Mouse (Mus musculus) MEL (cell line): ENCODE measurements around the gene Dagla. TPM values are rescaled to one million over a fixed set of nuclear protein-coding genes. Genes with fewer than 3 reads are reported as not detected.

Experiments used
- DNase-seq: peaks from one replicate; pipeline ENCODE4 v3.0.0; 2011; ENCODE audit warnings: low read depth, low spot score
- H3K27ac ChIP-seq: 2 replicates; pipeline ENCODE4 v1.5.1; 2012; ENCODE audit warnings: low read depth, mild to moderate bottlenecking, control low read depth, low read length, moderate library complexity; ENCODE audit not compliant: control insufficient read depth
- H3K27me3 ChIP-seq, 2 experiments: fragments of 150-350 bp in 1 of 2; sonication (generic) in 1 of 2; 2 replicates each; pipeline ENCODE4 v1.6.1; 2012; ENCODE audit warnings: low read length in 2 of 2, mild to moderate bottlenecking in 2 of 2, improper control_type of control experiment in 1 of 2, moderate library complexity in 1 of 2; ENCODE audit not compliant: insufficient read depth in 2 of 2, control insufficient read depth in 1 of 2
- H3K36me3 ChIP-seq, 2 experiments: 2 replicates each; pipeline ENCODE4 v1.6.1; 2012 to 2014; ENCODE audit warnings: low read length in 2 of 2, improper control_type of control experiment in 1 of 2, inconsistent platforms in 1 of 2, mild to moderate bottlenecking in 1 of 2; ENCODE audit not compliant: insufficient read depth in 2 of 2, control insufficient read depth in 1 of 2
- H3K4me1 ChIP-seq, 2 experiments: fragments of 150-350 bp in 1 of 2; sonication (generic) in 1 of 2; 2 replicates each; pipeline ENCODE4 v1.6.1; 2012; ENCODE audit warnings: low read length in 2 of 2, improper control_type of control experiment in 1 of 2, mild to moderate bottlenecking in 1 of 2; ENCODE audit not compliant: insufficient read depth in 2 of 2, control insufficient read depth in 1 of 2
- H3K4me3 ChIP-seq, 2 experiments: fragments of 150-350 bp in 1 of 2; sonication (generic) in 1 of 2; 2 replicates each; pipeline ENCODE4 v1.5.1; 2012; ENCODE audit warnings: low read depth in 2 of 2, low read length in 2 of 2, mild to moderate bottlenecking in 2 of 2, moderate library complexity in 2 of 2, control low read depth in 1 of 2, improper control_type of control experiment in 1 of 2; ENCODE audit not compliant: control insufficient read depth in 1 of 2, insufficient read depth in 1 of 2
- H3K79me2 ChIP-seq: 2 replicates; pipeline ENCODE4 v1.6.1; 2012; ENCODE audit warnings: mild to moderate bottlenecking, low read length, moderate library complexity; ENCODE audit not compliant: control insufficient read depth, poor library complexity, insufficient read depth
- H3K9ac ChIP-seq: 2 replicates; pipeline ENCODE4 v1.6.1; 2012; ENCODE audit warnings: low read depth, mild to moderate bottlenecking, control low read depth, low read length, moderate library complexity; ENCODE audit not compliant: control insufficient read depth, poor library complexity, severe bottlenecking
- H3K9me3 ChIP-seq: fragments of 150-350 bp; sonication (generic); replicated peaks from 2 replicates; pipeline ENCODE4 v1.6.1; 2012; ENCODE audit warnings: mild to moderate bottlenecking, low read length, improper control_type of control experiment, moderate library complexity; ENCODE audit not compliant: insufficient read depth
- BHLHE40 ChIP-seq: IDR thresholded peaks from 2 replicates; pipeline ENCODE4 v1.6.1; 2012; ENCODE audit warnings: low read depth, mild to moderate bottlenecking, inconsistent platforms, low read length, improper control_type of control experiment, borderline replicate concordance
- CHD1 ChIP-seq: IDR thresholded peaks from 2 replicates; pipeline ENCODE4 v1.6.1; 2012; ENCODE audit warnings: low read depth, mild to moderate bottlenecking, inconsistent platforms, low read length, improper control_type of control experiment
- CHD2 ChIP-seq: IDR thresholded peaks from 2 replicates; pipeline ENCODE4 v1.6.1; 2011; ENCODE audit warnings: low read length, improper control_type of control experiment
- CTCF ChIP-seq, 3 experiments: IDR thresholded peaks in 2 of 3; conservative IDR thresholded peaks in 1 of 3; 2 replicates each; pipeline ENCODE4 v1.5.1; 2011 to 2012; ENCODE audit warnings: low read length in 3 of 3, low read depth in 2 of 3, mild to moderate bottlenecking in 2 of 3, improper control_type of control experiment in 1 of 3, inconsistent platforms in 1 of 3, mixed read lengths in 1 of 3, moderate library complexity in 1 of 3; ENCODE audit not compliant: control insufficient read depth in 1 of 3, insufficient read depth in 1 of 3, poor library complexity in 1 of 3, severe bottlenecking in 1 of 3
- E2F4 ChIP-seq: IDR thresholded peaks from 2 replicates; pipeline ENCODE4 v1.6.1; 2011; ENCODE audit warnings: low read depth, low read length, improper control_type of control experiment, borderline replicate concordance
- EP300 ChIP-seq, 2 experiments: IDR thresholded peaks; 2 replicates each; pipeline ENCODE4 v1.6.1; 2011; ENCODE audit warnings: improper control_type of control experiment in 2 of 2, low read length in 2 of 2, low read depth in 1 of 2, mild to moderate bottlenecking in 1 of 2
- GABPA ChIP-seq: IDR thresholded peaks from 2 replicates; pipeline ENCODE4 v1.6.1; 2012; ENCODE audit warnings: low read depth, mild to moderate bottlenecking, inconsistent platforms, low read length, improper control_type of control experiment, moderate library complexity
- HCFC1 ChIP-seq: IDR thresholded peaks from 2 replicates; pipeline ENCODE4 v1.6.1; 2012; ENCODE audit warnings: low read depth, mild to moderate bottlenecking, inconsistent platforms, low read length, improper control_type of control experiment, moderate library complexity
- JUND ChIP-seq: IDR thresholded peaks from 2 replicates; pipeline ENCODE4 v1.6.1; 2011; ENCODE audit warnings: low read depth, mild to moderate bottlenecking, improper control_type of control experiment, low read length
- MAFK ChIP-seq: IDR thresholded peaks from 2 replicates; pipeline ENCODE4 v1.6.1; 2011; ENCODE audit warnings: low read depth, mild to moderate bottlenecking, low read length, improper control_type of control experiment, borderline replicate concordance
- MAX ChIP-seq: IDR thresholded peaks from 2 replicates; pipeline ENCODE4 v1.6.1; 2011; ENCODE audit warnings: low read length, improper control_type of control experiment
- MEF2A ChIP-seq: IDR thresholded peaks from 2 replicates; pipeline ENCODE4 v1.6.1; 2014; ENCODE audit warnings: low read depth, mild to moderate bottlenecking, inconsistent platforms, low read length, improper control_type of control experiment; ENCODE audit not compliant: poor library complexity, insufficient replicate concordance, severe bottlenecking; ENCODE audit errors: extremely low read depth
- MXI1 ChIP-seq: IDR thresholded peaks from 2 replicates; pipeline ENCODE4 v1.6.1; 2011; ENCODE audit warnings: mild to moderate bottlenecking, low read depth, low read length, improper control_type of control experiment
- MYB ChIP-seq: IDR thresholded peaks from 2 replicates; pipeline ENCODE4 v1.6.1; 2011; ENCODE audit warnings: mild to moderate bottlenecking, low read depth, low read length, improper control_type of control experiment
- NELFE ChIP-seq: IDR thresholded peaks from 2 replicates; pipeline ENCODE4 v1.6.1; 2011; ENCODE audit warnings: low read depth, low read length, improper control_type of control experiment
- POLR2A ChIP-seq, 2 experiments: IDR thresholded peaks; 2 replicates each; pipeline ENCODE4 v1.6.1; 2011 to 2012; ENCODE audit warnings: low read length in 2 of 2, mild to moderate bottlenecking in 2 of 2, control low read depth in 1 of 2, improper control_type of control experiment in 1 of 2, low read depth in 1 of 2, moderate library complexity in 1 of 2; ENCODE audit not compliant: control insufficient read depth in 1 of 2, insufficient read depth in 1 of 2, poor library complexity in 1 of 2
- POLR2AphosphoS2 ChIP-seq: IDR thresholded peaks from 2 replicates; pipeline ENCODE4 v1.6.1; 2011; ENCODE audit warnings: low read length, improper control_type of control experiment
- POLR2AphosphoS5 ChIP-seq: IDR thresholded peaks from 2 replicates; pipeline ENCODE4 v1.6.1; 2012; ENCODE audit warnings: low read depth, borderline replicate concordance, mild to moderate bottlenecking, inconsistent platforms, low read length, moderate library complexity, mixed read lengths
- RAD21 ChIP-seq: IDR thresholded peaks from 2 replicates; pipeline ENCODE4 v1.6.1; 2011; ENCODE audit warnings: mild to moderate bottlenecking, low read depth, low read length, improper control_type of control experiment
- SIN3A ChIP-seq: IDR thresholded peaks from 2 replicates; pipeline ENCODE4 v1.6.1; 2012; ENCODE audit warnings: low read length, improper control_type of control experiment, inconsistent platforms
- SMC3 ChIP-seq: IDR thresholded peaks from 2 replicates; pipeline ENCODE4 v1.6.1; 2011; ENCODE audit warnings: low read depth, low read length, improper control_type of control experiment
- TCF12 ChIP-seq: IDR thresholded peaks from 2 replicates; pipeline ENCODE4 v1.6.1; 2014; ENCODE audit warnings: low read depth, mild to moderate bottlenecking, inconsistent platforms, low read length, improper control_type of control experiment, moderate library complexity
- USF1 ChIP-seq: IDR thresholded peaks from 2 replicates; pipeline ENCODE4 v1.6.1; 2014; ENCODE audit warnings: low read depth, mild to moderate bottlenecking, inconsistent platforms, low read length, improper control_type of control experiment, moderate library complexity
- ZC3H11A ChIP-seq: IDR thresholded peaks from 2 replicates; pipeline ENCODE4 v1.6.1; 2012; ENCODE audit warnings: low read depth, mild to moderate bottlenecking, inconsistent platforms, low read length, improper control_type of control experiment
- ZKSCAN1 ChIP-seq: IDR thresholded peaks from 2 replicates; pipeline ENCODE4 v1.6.1; 2012; ENCODE audit warnings: low read depth, mild to moderate bottlenecking, inconsistent platforms, low read length, improper control_type of control experiment, moderate library complexity
- ZMIZ1 ChIP-seq: IDR thresholded peaks from 2 replicates; pipeline ENCODE4 v1.6.1; 2012; ENCODE audit warnings: low read depth, mild to moderate bottlenecking, inconsistent platforms, low read length, improper control_type of control experiment, moderate library complexity
- ZNF384 ChIP-seq: IDR thresholded peaks from 2 replicates; pipeline ENCODE4 v1.6.1; 2012; ENCODE audit warnings: low read depth, mild to moderate bottlenecking, inconsistent platforms, low read length, improper control_type of control experiment
- polyA plus RNA-seq, 2 experiments: library from polyadenylated mRNA; stranded (reverse) in 1 of 2; unstranded in 1 of 2; fragments of >175 nt in 1 of 2; fragments of >200 nt in 1 of 2; gene quantifications; 2 replicates each; pipeline versions ENCODE4 v1.2.1 to v1.2.4; 2012; ENCODE audit warnings: low replicate concordance in 2 of 2, low read depth in 1 of 2; ENCODE audit not compliant: insufficient read length in 2 of 2, insufficient read depth in 1 of 2, missing spikeins in 1 of 2
- total RNA-seq: library from RNA; depleted of rRNA; stranded (reverse); fragments of 300-350 nt; gene quantifications from 2 replicates; pipeline ENCODE4 v1.2.3, GENCODE M21; 2012

Gene Dagla
- total and polyA plus RNA-seq, 3 experiments = not detected

- H3K9ac ChIP-seq = no peak overlapping the region
- peaks cover 6 to 11% of the 10 kb centered on the region in 2 experiments for H3K27me3 ChIP-seq
Measured at GRCm38 (mm10) chr19:10268851-10269250, 35.8 kb downstream of the Dagla start.

DNA sequence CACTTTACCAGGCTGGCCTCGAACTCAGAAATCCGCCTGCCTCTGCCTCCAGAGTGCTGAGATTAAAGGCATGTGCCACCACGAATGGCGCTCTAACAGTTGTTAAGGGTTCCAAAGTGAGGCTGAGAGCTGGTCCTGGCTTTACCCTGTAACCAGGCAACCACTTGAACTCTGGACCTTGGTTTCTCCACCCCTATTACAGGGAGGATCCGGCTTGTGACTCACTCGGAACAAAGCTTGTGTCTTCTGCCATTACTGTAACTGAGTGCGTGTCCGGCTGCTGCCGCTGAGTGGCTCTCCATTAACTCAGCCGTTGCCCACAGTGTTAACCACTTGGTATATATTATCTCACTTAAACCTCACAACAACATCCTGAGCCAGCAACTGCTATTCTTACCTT is 36.7 kb downstream of the Dagla start:
- no peak overlapping the region for H3K9ac ChIP-seq
- no peak for TF ChIP-seq SMC3
- no peak for TF ChIP-seq MAX
- no peak for TF ChIP-seq TCF12
- no peak for TF ChIP-seq HCFC1
- no peak for TF ChIP-seq MEF2A
- no peak for TF ChIP-seq ZNF384
- TF ChIP-seq MAFK = no peak
- no peak for TF ChIP-seq USF1
- no peak for TF ChIP-seq ZKSCAN1
- TF ChIP-seq ZMIZ1 = no peak
- TF ChIP-seq POLR2AphosphoS5 = no peak
- TF ChIP-seq MYB = no peak
- TF ChIP-seq GABPA = no peak
- TF ChIP-seq SIN3A = no peak
- TF ChIP-seq MXI1 = no peak
- no peak for TF ChIP-seq CHD1
- TF ChIP-seq RAD21 = no peak
- TF ChIP-seq, all 39 proteins: peak for 0
- H3K36me3 ChIP-seq = no peaks in the 10 kb centered on the region
- no peak overlapping the region for H3K4me3 ChIP-seq
- H3K79me2 ChIP-seq = no peaks in the 10 kb centered on the region
- DNase-seq = no peak
- H3K27me3 ChIP-seq = peaks cover 6 to 16% of the 10 kb centered on the region in 2 experiments
- no peaks in the 10 kb centered on the region for H3K9me3 ChIP-seq
- no peaks in the 10 kb centered on the region for H3K4me1 ChIP-seq
- no peak overlapping the region for H3K27ac ChIP-seq

More at GRCm38 (mm10) chr19:10268851-10269250, 35.8 kb downstream of the Dagla start:
- Histone ChIP-seq H3K27ac (no peak overlapping the region), H3K79me2 (no peaks in the 10 kb centered on the region), H3K4me1 (no peaks in the 10 kb centered on the region), H3K9me3 (no peaks in the 10 kb centered on the region), H3K36me3 (no peaks in the 10 kb centered on the region)
- no peak for DNase-seq
- TF ChIP-seq MYB (no peak), E2F4 (no peak), ZC3H11A (no peak), POLR2AphosphoS2 (no peak), EP300 (IDR thresholded peaks at IDR 0.05; ENCODE audit: low read depth in 1 of 2, low read length in 2 of 2) (no peak), USF1 (no peak), MEF2A (no peak), POLR2A (IDR thresholded peaks at IDR 0.05; ENCODE audit: control insufficient read depth in 1 of 2, insufficient read depth in 1 of 2, low read depth in 1 of 2, low read length in 2 of 2, poor library complexity in 1 of 2) (no peak), BHLHE40 (no peak), CTCF (IDR thresholded peaks at IDR 0.05 in 2 of 3, conservative IDR thresholded peaks at IDR 0.05 in 1 of 3; ENCODE audit: control insufficient read depth in 1 of 3, insufficient read depth in 1 of 3, low read depth in 2 of 3, low read length in 3 of 3, poor library complexity in 1 of 3, severe bottlenecking in 1 of 3) (no peak), NELFE (no peak), POLR2AphosphoS5 (no peak), JUND (no peak), CHD2 (no peak), ZKSCAN1 (no peak), CHD1 (no peak)
- TF ChIP-seq, all 39 proteins: peak for 0
- H3K4me3 ChIP-seq = no peak overlapping the region
